Mouse (Mus musculus) cortical plate, adult 2 months (tissue): Measurements from ENCODE around the gene Imp3. TPM values are rescaled to one million over a fixed set of nuclear protein-coding genes. Genes with fewer than 3 reads are reported as not detected.
A peak's percentile ranks its signal among the peaks of the same experiment; 100 is the strongest.
"Not testable (repeated sequence)": the region's sequence is repeated elsewhere in the genome, so short reads cannot be mapped to it uniquely, and the experiment has no call there.

Experiments
- H3K27ac ChIP-seq: fragments of 200-500 bp; 2 replicates; pipeline ENCODE4 v1.5.1; 2012; ENCODE audit warnings: low read length, control low read depth, inconsistent platforms; ENCODE audit not compliant: insufficient read depth
- H3K4me1 ChIP-seq: fragments of 200-500 bp; 2 replicates; pipeline ENCODE4 v1.6.1; 2011; ENCODE audit warnings: low read length; ENCODE audit not compliant: control insufficient read depth, insufficient read depth
- H3K4me3 ChIP-seq: fragments of 200-500 bp; 2 replicates; pipeline ENCODE4 v1.5.1; 2011; ENCODE audit warnings: mild to moderate bottlenecking, low read length, control low read depth; ENCODE audit not compliant: insufficient read depth
- CTCF ChIP-seq: fragments of 200-500 bp; IDR thresholded peaks from 2 replicates; pipeline ENCODE4 v1.5.1; 2011; ENCODE audit warnings: mild to moderate bottlenecking, control low read depth, low read length; ENCODE audit not compliant: insufficient read depth; ENCODE audit errors: extremely low read depth
- POLR2A ChIP-seq: fragments of 200-500 bp; IDR thresholded peaks from 2 replicates; pipeline ENCODE4 v1.6.1; 2011; ENCODE audit warnings: mild to moderate bottlenecking, low read length, control low read depth; ENCODE audit not compliant: insufficient read depth; ENCODE audit errors: extremely low read depth
- polyA plus RNA-seq: library from polyadenylated mRNA; depleted of rRNA; stranded (reverse); fragments of >200 nt; gene quantifications from 2 replicates; pipeline ENCODE4 v1.2.3, GENCODE M21; 2012

Gene Imp3
- polyA plus RNA-seq, 1 experiment, result 84.9 TPM

- Histone ChIP-seq H3K4me3 (peak within 1 kb of the TSS; percentile 35), H3K4me1 (no peaks in the 10 kb centered on the region), H3K27ac (peak within 1 kb of the TSS; percentile 51)
- TF ChIP-seq CTCF (peak; percentile 48), POLR2A (no peak)
Measured at GRCm38 (mm10) chr9:56928041-56928811, 9.0 kb upstream of the Imp3 start, which contains the start of gene Snx33. Gene Snx33, minus strand, starts transcription at chr9:56928371.

DNA sequence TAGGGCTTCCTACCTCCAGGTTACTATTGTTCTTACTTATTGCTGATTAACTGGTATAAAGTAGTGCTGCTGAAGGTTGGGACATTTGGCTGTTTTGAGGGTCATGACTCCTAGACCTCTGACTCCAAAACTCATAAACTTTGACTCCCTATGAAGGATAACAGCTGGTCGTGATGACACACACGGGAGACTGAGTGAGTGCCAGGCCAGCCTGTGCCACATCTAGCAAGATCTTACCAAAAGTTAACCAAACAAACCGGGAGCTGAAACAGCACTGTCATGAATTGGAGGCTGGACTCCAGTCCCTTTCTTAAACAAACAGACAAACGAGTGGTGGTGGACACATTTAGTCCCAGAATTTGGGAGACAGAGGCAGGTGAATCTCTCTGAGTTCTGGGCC is 7.8 kb upstream of the Imp3 start:
- no peak for TF ChIP-seq CTCF
- no peak for TF ChIP-seq POLR2A
- Histone ChIP-seq H3K4me3 (no peak overlapping the region), H3K4me1 (no peaks in the 10 kb centered on the region), H3K27ac (no peak overlapping the region)

- Histone ChIP-seq H3K27ac (no peak overlapping the region), H3K4me3 (no peak overlapping the region), H3K4me1 (no peaks in the 10 kb centered on the region)
- TF ChIP-seq POLR2A (no peak), CTCF (no peak)
Measured at GRCm38 (mm10) chr9:56930556-56930955, 6.7 kb upstream of the Imp3 start.

GRCm38 (mm10) chr9:56936861-56937222 is 433 bp upstream of the Imp3 start:
- Histone ChIP-seq H3K27ac (no peak overlapping the region), H3K4me1 (peaks cover 3% of the 10 kb centered on the region), H3K4me3 (peak overlapping the region; percentile 67)
- no peak for TF ChIP-seq POLR2A

DNA sequence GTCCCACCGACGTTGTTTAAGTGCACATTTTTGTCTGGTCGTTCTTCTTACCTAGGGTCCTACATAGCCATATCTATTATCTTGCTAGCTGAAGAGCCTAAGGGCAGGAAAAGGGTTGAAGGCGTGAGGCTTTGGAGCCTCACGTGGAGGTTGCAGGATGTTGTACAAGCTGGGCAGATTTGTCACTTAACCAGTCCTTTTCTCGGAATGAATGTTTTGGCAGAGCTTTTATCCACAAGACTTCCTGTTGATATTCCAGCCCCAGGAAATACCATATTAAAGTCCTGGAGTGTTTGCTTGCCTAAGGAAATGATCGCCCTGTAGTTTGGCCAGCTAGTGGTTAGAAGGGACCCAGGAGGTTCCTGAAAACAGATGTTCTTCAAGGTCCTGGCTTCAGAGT is 1.1 kb downstream of the Imp3 start:
- TF ChIP-seq CTCF (no peak), POLR2A (no peak)
- peaks cover 3% of the 10 kb centered on the region for H3K4me1 ChIP-seq
- H3K4me3 ChIP-seq, result peak overlapping the region; percentile 67
- no peak overlapping the region for H3K27ac ChIP-seq

DNA sequence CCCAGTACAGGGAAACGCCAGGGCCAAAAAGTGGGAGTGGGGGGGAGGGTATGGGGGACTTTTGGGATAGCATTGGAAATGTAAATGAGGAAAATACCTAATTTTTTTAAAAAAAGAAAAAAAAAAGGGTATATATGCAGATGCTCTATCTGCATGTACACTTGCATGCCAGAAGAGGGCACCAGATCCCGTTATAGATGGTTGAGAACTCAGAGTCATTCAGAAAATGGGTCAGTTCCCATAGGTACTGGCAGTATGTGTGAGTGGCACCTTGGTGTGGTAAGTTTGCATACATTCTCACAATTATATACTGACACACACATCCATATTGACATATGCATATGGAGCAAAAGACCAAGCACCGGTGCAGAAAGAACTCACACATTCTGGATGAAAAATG is 10.2 kb downstream of the Imp3 start:
- peak; percentile 64 for TF ChIP-seq CTCF
- H3K4me3 ChIP-seq, H3K27ac ChIP-seq, H3K4me1 ChIP-seq: not testable (repeated sequence)

GRCm38 (mm10) chr9:56948699-56949098 is 11.4 kb downstream of the Imp3 start:
- H3K4me1 ChIP-seq, H3K27ac ChIP-seq, H3K4me3 ChIP-seq: not testable (repeated sequence)

DNA sequence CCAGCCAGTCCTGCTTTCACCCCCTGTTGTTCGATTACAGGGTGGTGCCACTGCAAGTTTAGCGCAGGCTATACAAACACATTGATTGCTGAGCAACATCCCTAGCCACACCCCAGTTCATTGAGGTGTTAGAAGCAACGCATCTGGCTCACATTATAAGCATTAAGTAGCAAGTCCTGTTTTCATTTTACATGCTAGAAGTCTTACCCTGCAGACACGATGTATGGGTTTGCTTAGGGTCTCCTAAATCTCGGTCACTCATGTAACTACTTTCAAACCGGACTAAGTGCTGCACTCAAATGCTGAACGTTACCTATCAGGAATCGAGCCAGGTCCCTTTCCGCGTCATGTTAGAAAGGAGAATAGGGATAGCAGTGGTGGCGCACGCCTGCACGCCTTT is 12.5 kb downstream of the Imp3 start:
- no peak for TF ChIP-seq POLR2A
- TF ChIP-seq CTCF, result no peak
- Histone ChIP-seq H3K27ac (no peak overlapping the region), H3K4me1 (peaks cover 2% of the 10 kb centered on the region; the same call in 1 of the 2 replicates), H3K4me3 (no peak overlapping the region; the same call in 1 of the 2 replicates)

DNA sequence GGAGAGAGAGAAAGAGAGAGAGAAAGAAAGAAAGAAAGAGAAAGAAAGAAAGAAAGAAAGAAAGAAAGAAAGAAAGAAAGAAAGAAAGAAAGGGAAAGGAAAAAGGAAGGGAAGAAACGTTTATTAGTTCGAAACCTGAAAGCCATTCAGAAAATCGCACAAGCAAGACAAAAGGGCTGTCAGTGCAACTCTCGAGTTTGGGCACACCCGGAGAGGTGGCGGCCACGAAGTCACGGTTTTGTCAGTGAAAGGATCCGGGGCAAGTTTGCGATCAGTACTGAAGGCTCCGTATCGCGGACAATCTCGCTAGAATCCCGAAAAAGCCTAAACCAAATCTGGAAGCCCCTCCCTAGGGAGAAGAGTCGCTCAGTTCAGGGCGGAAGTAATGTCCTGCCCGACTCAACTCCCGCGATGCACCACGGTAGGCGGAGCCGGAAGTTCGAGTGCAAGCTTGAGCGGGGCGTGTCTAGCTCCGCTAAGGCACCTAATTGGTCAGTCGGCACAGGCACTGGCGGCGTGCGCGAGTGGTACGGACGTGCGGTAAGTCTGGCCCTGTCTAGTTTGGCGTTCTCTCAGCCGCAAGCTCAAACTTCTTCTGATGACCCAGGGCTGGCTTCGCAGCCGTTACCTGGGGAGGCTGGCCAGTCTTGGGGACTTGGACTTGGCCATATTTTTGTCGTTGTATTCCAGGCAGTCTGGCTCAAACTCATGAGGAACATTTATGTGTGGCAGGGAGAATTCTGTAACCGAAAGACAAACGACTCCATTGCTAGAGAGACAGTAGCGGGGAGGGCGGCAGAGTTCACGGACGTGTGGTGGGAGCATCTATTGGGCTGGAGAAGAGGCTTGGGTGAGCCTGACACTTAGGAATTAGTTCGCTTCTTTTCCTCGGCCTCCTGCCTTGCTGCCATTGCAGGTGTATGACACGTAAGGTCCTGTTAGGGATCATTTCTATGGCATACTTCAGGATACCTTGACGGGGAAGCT is 13.4 kb downstream of the Imp3 start, which contains the start of gene Snupn:
Gene Snupn (plus strand): TSS at position 465 of the 987 bp plus-strand sequence.
- Histone ChIP-seq H3K4me3 (peak within 1 kb of the TSS; percentile 67), H3K27ac (no peak within 1 kb of the TSS), H3K4me1 (peaks cover 2% of the 10 kb centered on the region; the same call in 1 of the 2 replicates)
- TF ChIP-seq POLR2A (peak; percentile 97), CTCF (no peak)
